Comparison of ENCODE assay signal across 8 mouse cellular contexts in genomic region chr8:111769764-111770428, GRCm38 (mm10). TPM values are rescaled to one million over a fixed set of nuclear protein-coding genes. Genes with fewer than 3 reads are reported as not detected.
DNase-seq lines count a peak whose midpoint lies in the region; ATAC-seq and TF ChIP-seq lines count a peak whose summit lies in the region.

No protein-coding gene starts in this region.

- no peak overlapping the region for H3K4me2 ChIP-seq in hindbrain, embryonic 15.5 days
- no peak overlapping the region for H3K4me2 ChIP-seq in neural tube, embryonic 15.5 days

- no peaks in the 10 kb centered on the region for H3K9me3 ChIP-seq in E14TG2a.4 (ENCODE audit: low read length)
- H3K9me3 ChIP-seq in hindbrain, embryonic 15.5 days: no peaks in the 10 kb centered on the region
- H3K9me3 ChIP-seq in neural tube, embryonic 15.5 days (replicated peaks): no peaks in the 10 kb centered on the region

- peak overlapping the region; percentile 67 for H3K4me3 ChIP-seq in E14TG2a.4 (replicated peaks; ENCODE audit: low read length)
- H3K4me3 ChIP-seq in hindbrain, embryonic 15.5 days: no peak overlapping the region
- H3K4me3 ChIP-seq in neural tube, embryonic 15.5 days (replicated peaks): no peak overlapping the region

- DNase-seq in adrenal gland, postnatal 10 days: peak; percentile 71
- peak; percentile 23 to 27 for DNase-seq in frontal cortex, postnatal 10 days (ENCODE audit: low spot score in 2 of 2)
- peak; percentile 24 to 45 for DNase-seq in left cerebral cortex, postnatal 25 days (ENCODE audit: low spot score in 2 of 2)
- DNase-seq in cerebellum, adult 18-20 months: no peak

- H3K27me3 ChIP-seq in E14TG2a.4 (ENCODE audit: insufficient read depth, low read length): no peaks in the 10 kb centered on the region
- H3K27me3 ChIP-seq in hindbrain, embryonic 15.5 days: no peaks in the 10 kb centered on the region
- H3K27me3 ChIP-seq in neural tube, embryonic 15.5 days (replicated peaks): no peaks in the 10 kb centered on the region

- peak overlapping the region; percentile 74 for H3K27ac ChIP-seq in hindbrain, embryonic 15.5 days (replicated peaks)
- H3K27ac ChIP-seq in neural tube, embryonic 15.5 days (replicated peaks): peak overlapping the region; percentile 84

- ATAC-seq in hindbrain, embryonic 15.5 days (ENCODE audit: low FRiP score, low read depth): peak; percentile 61; the same call in 1 of the 2 replicates
- ATAC-seq in neural tube, embryonic 15.5 days (ENCODE audit: low FRiP score): peak; percentile 71; the same call in 1 of the 2 replicates
- ATAC-seq in inflammation-experienced regulatory T-cells, adult 6 months: no peak

- peaks cover 68% of the 10 kb centered on the region for H3K36me3 ChIP-seq in E14TG2a.4 (ENCODE audit: insufficient read depth, low read length)
- H3K36me3 ChIP-seq in hindbrain, embryonic 15.5 days: peaks cover 9% of the 10 kb centered on the region
- peaks cover 24% of the 10 kb centered on the region for H3K36me3 ChIP-seq in neural tube, embryonic 15.5 days

- WGBS in hindbrain, embryonic 15.5 days: 32% methylated on average over 12 of the region's 12 CpGs
- 25% methylated on average over 12 of the region's 12 CpGs for WGBS in neural tube, embryonic 15.5 days

- intact Hi-C loops in left cerebral cortex, postnatal 25 days (cut with DNase I): no loop called here

- no peak overlapping the region for H3K9ac ChIP-seq in hindbrain, embryonic 15.5 days
- H3K9ac ChIP-seq in neural tube, embryonic 15.5 days (replicated peaks): no peak overlapping the region; the same call in 1 of the 2 replicates

- TF ChIP-seq CTCF in E14TG2a.4 (conservative IDR thresholded peaks at IDR 0.05; ENCODE audit: low read length): no peak

- H3K4me1 ChIP-seq in E14TG2a.4 (replicated peaks; ENCODE audit: low read depth, low read length): peaks cover 97% of the 10 kb centered on the region
- peaks cover 24% of the 10 kb centered on the region for H3K4me1 ChIP-seq in hindbrain, embryonic 15.5 days (replicated peaks)
- peaks cover 29% of the 10 kb centered on the region for H3K4me1 ChIP-seq in neural tube, embryonic 15.5 days

RNA-seq across cellular contexts. Expression of gene Bcar1, which starts 26.3 kb away (rescaled TPM):
- 10 to 100 TPM; 53.4 to 62.7 TPM for total RNA-seq in adrenal gland, postnatal 10 days (2021)
- polyA plus RNA-seq in hindbrain, embryonic 15.5 days (2015; fragmentation: Nextera tagmentation; extraction: Ambion mirVana): 46.5 and 54.2 TPM in 2 replicates
- total RNA-seq in left cerebral cortex, postnatal 25 days (2021): 10 to 100 TPM; 50.6 to 51.7 TPM
- polyA plus RNA-seq in neural tube, embryonic 15.5 days (2015; fragmentation: Nextera tagmentation; extraction: Ambion mirVana): 41.5 and 42.8 TPM in 2 replicates
- polyA plus RNA-seq in inflammation-experienced regulatory T-cells, adult 6 months (2017; shearing (Covaris generic)): under 1 TPM in 2 of 3 experiments, not detected in 1; 0.17 to 0.25 TPM

Comparison
In these comparisons a context has a peak if more than half of its experiments do, and no peak if none do; other contexts are left out.
1. DNase-seq: peak in adrenal gland, postnatal 10 days (single experiment), frontal cortex, postnatal 10 days (2 of 2) and left cerebral cortex, postnatal 25 days (2 of 2); none in cerebellum, adult 18-20 months (0 of 2).
2. RNA of gene Bcar1, which starts 26.3 kb away (polyA plus RNA-seq): 46.5 to 54.2 TPM in hindbrain, embryonic 15.5 days and 41.5 to 42.8 TPM in neural tube, embryonic 15.5 days; 0.17 to 0.25 TPM in inflammation-experienced regulatory T-cells, adult 6 months; every median in the first group is over 10 times any median in the second.